Mouse (Mus musculus) lung, embryonic 14.5 days (tissue): ENCODE measurements around the gene Lcn4. TPM values are rescaled to one million over a fixed set of nuclear protein-coding genes. Genes with fewer than 3 reads are reported as not detected.

ENCODE experiments used
- ATAC-seq: fragments of 200-750 bp; cut with Nextera tagmentation; 2 replicates; pipeline ENCODE4 v1.8.0; 2017; ENCODE audit warnings: mild to moderate bottlenecking, moderate TSS enrichment, moderate library complexity; ENCODE audit not compliant: insufficient read depth
- DNase-seq: peaks from one replicate; pipeline ENCODE4 v3.0.0-alpha.2; 2015
- H3K27ac ChIP-seq: fragments of 300-500 bp; sonication (generic); 2 replicates; pipeline ENCODE4 v1.5.1; 2014; ENCODE audit warnings: low read depth, mild to moderate bottlenecking, moderate library complexity
- H3K27me3 ChIP-seq: fragments of 300-500 bp; sonication (generic); 2 replicates; pipeline ENCODE4 v1.6.1; 2014; ENCODE audit warnings: low read length, control low read depth; ENCODE audit not compliant: insufficient read depth
- H3K36me3 ChIP-seq: fragments of 300-500 bp; sonication (generic); 2 replicates; pipeline ENCODE4 v1.6.1; 2014; ENCODE audit warnings: control low read depth; ENCODE audit not compliant: insufficient read depth
- H3K4me1 ChIP-seq: fragments of 300-500 bp; sonication (generic); 2 replicates; pipeline ENCODE4 v1.6.1; 2014; ENCODE audit warnings: antibody characterized with exemption, control low read depth; ENCODE audit not compliant: insufficient read depth
- H3K4me2 ChIP-seq: fragments of 300-500 bp; sonication (generic); 2 replicates; pipeline ENCODE4 v1.6.1; 2014; ENCODE audit warnings: mild to moderate bottlenecking
- H3K4me3 ChIP-seq: fragments of 300-500 bp; sonication (generic); 2 replicates; pipeline ENCODE4 v1.5.1; 2014; ENCODE audit warnings: low read depth, low read length
- H3K9ac ChIP-seq: fragments of 300-500 bp; sonication (generic); 2 replicates; pipeline ENCODE4 v1.6.1; 2014
- H3K9me3 ChIP-seq: fragments of 300-500 bp; sonication (generic); 2 replicates; pipeline ENCODE4 v1.6.1; 2016; ENCODE audit warnings: low read depth, low read length, control low read depth
- CTCF ChIP-seq: IDR thresholded peaks from 2 replicates; pipeline ENCODE4 v1.5.1; 2016; ENCODE audit warnings: antibody characterized with exemption, low read depth
- WGBS: fragments of 180-500 bp; shearing (Covaris S2); extraction: QIAGEN DNeasy Blood & Tissue Kit; methylation state at CpG from one replicate; pipeline ENCODE4 v1.1.7; 2014; 5-methylcytosine and 5-hydroxymethylcytosine counted together
- polyA plus RNA-seq: library from polyadenylated mRNA; unstranded; fragments of >200 nt; fragmentation: Nextera tagmentation; extraction: Ambion mirVana; gene quantifications from 2 replicates; pipeline ENCODE4 v1.2.1, GENCODE M21; 2014

The Lcn4 gene
- polyA plus RNA-seq, 1 experiment from 2014 or later: not detected

- Histone ChIP-seq H3K9me3 (no peaks in the 10 kb centered on the region), H3K27ac (no peak overlapping the region), H3K4me1 (no peaks in the 10 kb centered on the region), H3K36me3 (no peaks in the 10 kb centered on the region), H3K27me3 (no peaks in the 10 kb centered on the region), H3K4me3 (peak overlapping the region; percentile 29), H3K4me2 (peak overlapping the region; percentile 66), H3K9ac (no peak overlapping the region; the same call in 1 of the 2 replicates)
- TF ChIP-seq CTCF: peak; percentile 24; the same call in 1 of the 2 replicates
- ATAC-seq: peak; percentile 47; the same call in 1 of the 2 replicates
- 0% methylated on average over 20 of the region's 20 CpGs for WGBS
- peak; percentile 67 for DNase-seq
Measured at GRCm38 (mm10) chr2:26661143-26661752, 9.8 kb downstream of the Lcn4 start.

- WGBS: 74% methylated on average over 2 of the region's 2 CpGs
Measured at GRCm38 (mm10) chr2:26657426-26657825, 13.7 kb downstream of the Lcn4 start.

GRCm38 (mm10) chr2:26654687-26655086 lies 16.4 kb downstream of the Lcn4 start:
- WGBS: 48% methylated on average over 1 of the region's 1 CpGs
- H3K27me3 ChIP-seq: no peaks in the 10 kb centered on the region
- no peak overlapping the region for H3K4me2 ChIP-seq
- TF ChIP-seq CTCF: no peak
- no peak overlapping the region for H3K4me3 ChIP-seq
- DNase-seq (no peak), ATAC-seq (no peak)
- no peaks in the 10 kb centered on the region for H3K4me1 ChIP-seq
- no peak overlapping the region for H3K27ac ChIP-seq
- no peak overlapping the region for H3K9ac ChIP-seq
- H3K9me3 ChIP-seq: no peaks in the 10 kb centered on the region
- H3K36me3 ChIP-seq: no peaks in the 10 kb centered on the region

More at GRCm38 (mm10) chr2:26657426-26657825, 13.7 kb downstream of the Lcn4 start:
- Histone ChIP-seq H3K4me1 (no peaks in the 10 kb centered on the region), H3K4me3 (no peak overlapping the region), H3K4me2 (no peak overlapping the region), H3K36me3 (no peaks in the 10 kb centered on the region), H3K27ac (no peak overlapping the region), H3K9ac (no peak overlapping the region), H3K9me3 (no peaks in the 10 kb centered on the region), H3K27me3 (no peaks in the 10 kb centered on the region)
- TF ChIP-seq CTCF: no peak
- no peak for ATAC-seq
- DNase-seq: no peak

- DNase-seq: peak; percentile 96
- Histone ChIP-seq H3K9ac (no peak overlapping the region), H3K4me3 (no peak overlapping the region), H3K36me3 (no peaks in the 10 kb centered on the region), H3K27ac (no peak overlapping the region), H3K4me2 (no peak overlapping the region), H3K4me1 (no peaks in the 10 kb centered on the region), H3K27me3 (no peaks in the 10 kb centered on the region), H3K9me3 (no peaks in the 10 kb centered on the region)
- ATAC-seq: peak; percentile 96
- peak; percentile 100 for TF ChIP-seq CTCF
- WGBS: 12% methylated on average over 3 of the region's 3 CpGs
Measured at GRCm38 (mm10) chr2:26646643-26647293, 24.3 kb downstream of the Lcn4 start.

- Histone ChIP-seq H3K9ac (no peak overlapping the region), H3K27ac (no peak overlapping the region), H3K4me3 (no peak overlapping the region), H3K9me3 (no peaks in the 10 kb centered on the region), H3K36me3 (no peaks in the 10 kb centered on the region), H3K27me3 (no peaks in the 10 kb centered on the region), H3K4me2 (no peak overlapping the region), H3K4me1 (no peaks in the 10 kb centered on the region)
- WGBS: 53% methylated on average over 2 of the region's 2 CpGs
- peak; percentile 69 for TF ChIP-seq CTCF
- peak; percentile 77 for DNase-seq
- no peak for ATAC-seq
Measured at GRCm38 (mm10) chr2:26643942-26644341, 27.1 kb downstream of the Lcn4 start.

- H3K4me3 ChIP-seq: no peak overlapping the region
- DNase-seq (no peak), ATAC-seq (no peak)
- peaks cover 10% of the 10 kb centered on the region for H3K4me1 ChIP-seq
- WGBS: 58% methylated on average over 7 of the region's 7 CpGs
- no peaks in the 10 kb centered on the region for H3K9me3 ChIP-seq
- peaks cover 27% of the 10 kb centered on the region for H3K36me3 ChIP-seq
- no peak for TF ChIP-seq CTCF
- H3K27ac ChIP-seq: no peak overlapping the region
- no peak overlapping the region for H3K4me2 ChIP-seq
- no peak overlapping the region; the same call in 1 of the 2 replicates for H3K9ac ChIP-seq
- H3K27me3 ChIP-seq: no peaks in the 10 kb centered on the region
Measured at GRCm38 (mm10) chr2:26641006-26641647, 30.0 kb downstream of the Lcn4 start.
